Mouse (Mus musculus): ENCODE measurements around the gene Arsk. TPM values are rescaled to one million over a fixed set of nuclear protein-coding genes. Genes with fewer than 3 reads are reported as not detected.

The Arsk gene
- 0.69 and 1.1 TPM in 2 replicates for polyA plus RNA-seq (2012)

- TF ChIP-seq GATA1 (IDR thresholded peaks at IDR 0.05; ENCODE audit: low read length), result no peak
Measured at GRCm38 (mm10) chr13:76098493-76099303, at the start of gene Arsk, which contains the start of gene Ttc37. TSS of gene Arsk (minus strand) at chr13:76098660. TSS of gene Ttc37 (plus strand) at chr13:76098734.

- TF ChIP-seq GATA1 (IDR thresholded peaks at IDR 0.05; ENCODE audit: low read length), result no peak
Measured at GRCm38 (mm10) chr13:76141117-76141808, 42.8 kb upstream of the Arsk start.

- TF ChIP-seq GATA1 (IDR thresholded peaks at IDR 0.05; ENCODE audit: low read length), result no peak
Measured at GRCm38 (mm10) chr13:76138862-76139261, 40.4 kb upstream of the Arsk start.

GRCm38 (mm10) chr13:76132415-76132814 is 34.0 kb upstream of the Arsk start:
- no peak for TF ChIP-seq GATA1 (IDR thresholded peaks at IDR 0.05; ENCODE audit: low read length)

GRCm38 (mm10) chr13:76128799-76129198 is 30.3 kb upstream of the Arsk start:
- TF ChIP-seq GATA1 (IDR thresholded peaks at IDR 0.05; ENCODE audit: low read length), result no peak

GRCm38 (mm10) chr13:76109069-76109824 is 10.8 kb upstream of the Arsk start:
- no peak for TF ChIP-seq GATA1 (IDR thresholded peaks at IDR 0.05; ENCODE audit: low read length)

GRCm38 (mm10) chr13:76101989-76102388 is 3.5 kb upstream of the Arsk start:
- no peak for TF ChIP-seq GATA1 (IDR thresholded peaks at IDR 0.05; ENCODE audit: low read length)

- TF ChIP-seq GATA1 (IDR thresholded peaks at IDR 0.05; ENCODE audit: low read length), result no peak
Measured at GRCm38 (mm10) chr13:76098116-76098492, 356 bp downstream of the Arsk start.

- TF ChIP-seq GATA1 (IDR thresholded peaks at IDR 0.05; ENCODE audit: low read length), result no peak
Measured at GRCm38 (mm10) chr13:76074323-76074722, 24.1 kb downstream of the Arsk start.

- no peak for TF ChIP-seq GATA1 (IDR thresholded peaks at IDR 0.05; ENCODE audit: low read length)
Measured at GRCm38 (mm10) chr13:76064363-76064945, 34.0 kb downstream of the Arsk start.

- TF ChIP-seq GATA1 (IDR thresholded peaks at IDR 0.05; ENCODE audit: low read length), result no peak
Measured at GRCm38 (mm10) chr13:76063548-76063947, 34.9 kb downstream of the Arsk start.

GRCm38 (mm10) chr13:76062569-76062968 is 35.9 kb downstream of the Arsk start:
- no peak for TF ChIP-seq GATA1 (IDR thresholded peaks at IDR 0.05; ENCODE audit: low read length)

GRCm38 (mm10) chr13:76062126-76062525 is 36.3 kb downstream of the Arsk start:
- TF ChIP-seq GATA1 (IDR thresholded peaks at IDR 0.05; ENCODE audit: low read length), result no peak

GRCm38 (mm10) chr13:76059591-76059990 is 38.9 kb downstream of the Arsk start:
- no peak for TF ChIP-seq GATA1 (IDR thresholded peaks at IDR 0.05; ENCODE audit: low read length)

- TF ChIP-seq GATA1 (IDR thresholded peaks at IDR 0.05; ENCODE audit: low read length), result no peak
Measured at GRCm38 (mm10) chr13:76057267-76058069, 41.0 kb downstream of the Arsk start.
